Mouse (Mus musculus) heart, postnatal 0 days (tissue): ENCODE data around the gene Hmgb2.

Experiments
- CTCF ChIP-seq: IDR thresholded peaks from 2 replicates; pipeline ENCODE4 v1.5.1; 2016; ENCODE audit warnings: antibody characterized with exemption, control low read depth, low read depth
- EP300 ChIP-seq: IDR thresholded peaks from 2 replicates; pipeline ENCODE4 v1.6.1; 2016; ENCODE audit warnings: antibody characterized with exemption, low read depth

DNA sequence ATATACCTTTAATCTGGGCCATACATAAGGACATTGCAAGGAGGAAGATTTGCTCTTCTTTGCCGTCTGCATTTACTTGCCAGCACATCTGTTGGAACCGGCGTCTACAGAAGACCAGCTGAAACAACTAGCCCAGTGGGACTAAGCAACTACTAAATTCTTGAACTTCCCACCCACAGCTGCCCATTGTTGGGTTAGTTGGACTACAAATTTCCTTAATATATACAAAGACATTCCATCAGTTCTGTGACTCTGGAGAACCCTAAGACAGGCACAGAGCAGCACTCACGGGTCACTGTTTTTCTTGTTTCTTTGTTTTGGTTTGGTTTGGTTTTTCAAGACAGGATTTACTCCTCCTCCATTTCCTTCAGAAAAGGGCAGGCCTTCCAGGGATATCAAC is 31.1 kb upstream of the Hmgb2 start:
- no peak for TF ChIP-seq CTCF
- TF ChIP-seq EP300: no peak
